13 mouse cellular contexts compared by ENCODE assay signal in the genomic region with DNA sequence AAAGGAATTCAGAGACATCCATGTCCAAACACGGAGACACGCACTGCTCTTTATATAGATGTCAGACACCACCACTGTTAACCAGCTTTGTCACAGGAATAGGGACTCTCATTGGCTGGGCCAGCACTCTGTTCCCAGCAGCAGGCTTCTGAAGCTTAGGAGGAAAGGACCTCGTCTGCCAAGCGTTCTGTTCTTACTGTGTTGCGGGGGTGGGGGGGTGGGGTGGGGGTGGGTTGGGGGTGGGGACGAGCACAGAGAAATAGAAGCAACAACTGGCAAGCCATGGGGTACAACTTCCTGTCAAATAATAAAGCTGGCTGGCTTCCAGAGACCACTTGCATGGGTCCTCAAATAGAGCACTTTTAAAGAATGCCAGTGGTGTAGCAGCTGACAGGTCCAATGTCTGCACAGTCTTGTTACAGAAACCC.
DNase-seq lines count a peak whose midpoint lies in the region; ATAC-seq and TF ChIP-seq lines count a peak whose summit lies in the region.
"Had no signal": no experiment of that assay in that cellular context is flagged by ENCODE, and none has a peak within 500 bp of the region (broad histone marks: within the 10 kb centered on the region; RNA-seq: fewer than 3 reads in every experiment).

No protein-coding gene starts in this region.

- H3K4me2 ChIP-seq in heart, embryonic 12.5 days, result peak overlapping the region; percentile 26; the same call in 1 of the 2 replicates
- no peak overlapping the region for H3K4me2 ChIP-seq in forebrain, embryonic 16.5 days (ENCODE audit: low read length)
- H3K4me2 ChIP-seq in intestine, embryonic 16.5 days (ENCODE audit: low read depth, low read length), result no peak overlapping the region
- H3K4me2 ChIP-seq: liver, embryonic 12.5 days had no signal

- peak overlapping the region; percentile 92 for H3K27ac ChIP-seq in heart, embryonic 12.5 days (ENCODE audit: poor library complexity, severe bottlenecking)
- no peak overlapping the region for H3K27ac ChIP-seq in heart, adult 2 months
- H3K27ac ChIP-seq in forebrain, embryonic 16.5 days (ENCODE audit: low read length), result no peak overlapping the region
- H3K27ac ChIP-seq in intestine, embryonic 16.5 days (ENCODE audit: low read length), result no peak overlapping the region
- H3K27ac ChIP-seq: liver, embryonic 12.5 days had no signal

- no peak for TF ChIP-seq CTCF in heart, adult 2 months (IDR thresholded peaks at IDR 0.05)
- no peak for TF ChIP-seq CTCF in brain, embryonic 14.5 days (IDR thresholded peaks at IDR 0.05; ENCODE audit: borderline replicate concordance, extremely low read depth, insufficient read depth, insufficient read length)

- TF ChIP-seq EP300 in heart, adult 2 months (IDR thresholded peaks at IDR 0.05; ENCODE audit: insufficient read depth, low read depth, low read length), result no peak

- H3K36me3 ChIP-seq in heart, embryonic 12.5 days, result peaks cover 3% of the 10 kb centered on the region
- H3K36me3 ChIP-seq in heart, adult 2 months (ENCODE audit: control insufficient read depth, insufficient read depth, low read length), result peaks cover 30% of the 10 kb centered on the region
- H3K36me3 ChIP-seq in forebrain, embryonic 16.5 days (ENCODE audit: control insufficient read depth, insufficient read depth), result no peaks in the 10 kb centered on the region
- peaks cover 4% of the 10 kb centered on the region for H3K36me3 ChIP-seq in intestine, embryonic 16.5 days (ENCODE audit: control insufficient read depth, insufficient read depth, low read length)

- peaks cover 73% of the 10 kb centered on the region for H3K4me1 ChIP-seq in heart, embryonic 12.5 days (replicated peaks)
- peaks cover 5% of the 10 kb centered on the region for H3K4me1 ChIP-seq in heart, adult 2 months (ENCODE audit: control insufficient read depth, insufficient read depth, low read length)
- peaks cover 7% of the 10 kb centered on the region; the same call in 1 of the 2 replicates for H3K4me1 ChIP-seq in forebrain, embryonic 16.5 days (replicated peaks; ENCODE audit: control insufficient read depth, insufficient read depth, low read length)
- peaks cover 10% of the 10 kb centered on the region; the same call in 1 of the 2 replicates for H3K4me1 ChIP-seq in intestine, embryonic 16.5 days (ENCODE audit: control insufficient read depth, insufficient read depth, low read length)
- H3K4me1 ChIP-seq: liver, embryonic 12.5 days had no signal

- H3K9ac ChIP-seq in heart, embryonic 12.5 days, result no peak overlapping the region
- no peak overlapping the region for H3K9ac ChIP-seq in heart, adult 2 months (ENCODE audit: low read depth, low read length)
- no peak overlapping the region for H3K9ac ChIP-seq in forebrain, embryonic 16.5 days (replicated peaks; ENCODE audit: low read depth, low read length)
- no peak overlapping the region for H3K9ac ChIP-seq in intestine, embryonic 16.5 days (ENCODE audit: low read depth, low read length)
- H3K9ac ChIP-seq: liver, embryonic 12.5 days had no signal

- intact Hi-C loops in heart, adult 2 months (cut with DNase I), result no loop called here
- intact Hi-C loops in left cerebral cortex, postnatal 25 days (cut with DNase I), result no loop called here
- intact Hi-C loops in left cerebral cortex, postnatal 10 days (cut with DNase I), result no loop called here

- peak; percentile 72 for ATAC-seq in heart, embryonic 12.5 days (ENCODE audit: insufficient number of reproducible peaks, low FRiP score)
- ATAC-seq in forebrain, embryonic 16.5 days, result 0 out of 2 replicates have a peak, but pooled peaks have one; percentile 36
- ATAC-seq in intestine, embryonic 16.5 days, result no peak
- ATAC-seq: liver, embryonic 12.5 days had no signal

- DNase-seq in heart, adult 2 months, result no peak
- DNase-seq in left cerebral cortex, postnatal 25 days (ENCODE audit: low spot score in 2 of 2), result peak; percentile 11 to 47
- no peak for DNase-seq in left cerebral cortex, postnatal 10 days (ENCODE audit: extremely low spot score in 1 of 2, low spot score in 2 of 2)
- peak; percentile 67 for DNase-seq in brain, embryonic 14.5 days (ENCODE audit: low read depth)
- DNase-seq in ovary, postnatal 36 days (ENCODE audit: low spot score), result no peak
- DNase-seq: gastrocnemius, postnatal 14 days; kidney, postnatal 25 days; thymus, adult 18-20 months had no signal

- no peaks in the 10 kb centered on the region for H3K79me2 ChIP-seq in heart, adult 2 months (replicated peaks; ENCODE audit: control insufficient read depth, insufficient read depth, low read length)

- 13% methylated on average over 6 of the region's 6 CpGs for WGBS in heart, embryonic 12.5 days
- WGBS in heart, adult 2 months, result 26% methylated on average over 6 of the region's 6 CpGs
- WGBS in forebrain, embryonic 16.5 days, result 20% methylated on average over 6 of the region's 6 CpGs
- WGBS in intestine, embryonic 16.5 days, result 49% methylated on average over 6 of the region's 6 CpGs

- H3K9me3 ChIP-seq in heart, embryonic 12.5 days (replicated peaks), result no peaks in the 10 kb centered on the region
- no peaks in the 10 kb centered on the region for H3K9me3 ChIP-seq in forebrain, embryonic 16.5 days (ENCODE audit: control insufficient read depth, low read length)
- no peaks in the 10 kb centered on the region for H3K9me3 ChIP-seq in intestine, embryonic 16.5 days (ENCODE audit: control insufficient read depth, low read length)
- H3K9me3 ChIP-seq: liver, embryonic 12.5 days had no signal

- no peak for TF ChIP-seq POLR2A in heart, adult 2 months (IDR thresholded peaks at IDR 0.05; ENCODE audit: insufficient read depth, low read depth, low read length)
- TF ChIP-seq POLR2A in brain, embryonic 14.5 days (IDR thresholded peaks at IDR 0.05; ENCODE audit: borderline replicate concordance, extremely low read depth, insufficient read depth, insufficient read length, poor library complexity, severe bottlenecking), result no peak

- H3K27me3 ChIP-seq in heart, embryonic 12.5 days (replicated peaks), result no peaks in the 10 kb centered on the region
- no peaks in the 10 kb centered on the region for H3K27me3 ChIP-seq in heart, adult 2 months (ENCODE audit: control insufficient read depth, insufficient read depth, low read length)
- H3K27me3 ChIP-seq in forebrain, embryonic 16.5 days (replicated peaks; ENCODE audit: control insufficient read depth, insufficient read depth, low read length), result no peaks in the 10 kb centered on the region
- no peaks in the 10 kb centered on the region for H3K27me3 ChIP-seq in intestine, embryonic 16.5 days (replicated peaks; ENCODE audit: control insufficient read depth, insufficient read depth, low read length)
- H3K27me3 ChIP-seq: liver, embryonic 12.5 days had no signal

- H3K4me3 ChIP-seq in heart, embryonic 12.5 days, result no peak overlapping the region
- no peak overlapping the region for H3K4me3 ChIP-seq in heart, adult 2 months
- H3K4me3 ChIP-seq in forebrain, embryonic 16.5 days (replicated peaks; ENCODE audit: low read length), result no peak overlapping the region
- no peak overlapping the region for H3K4me3 ChIP-seq in intestine, embryonic 16.5 days (ENCODE audit: low read length)
- H3K4me3 ChIP-seq: erythroblast, embryonic 14.5 days; liver, embryonic 12.5 days had no signal

Comparison
In these comparisons a context has a peak if more than half of its experiments do, and no peak if none do; other contexts are left out.
1. DNase-seq: peak in left cerebral cortex, postnatal 25 days (2 of 2) and brain, embryonic 14.5 days (single experiment); none in heart, adult 2 months (0 of 2), left cerebral cortex, postnatal 10 days (0 of 2) and ovary, postnatal 36 days (single experiment).